Mouse (Mus musculus) MEL (cell line): Measurements from ENCODE around the gene Kif1bp. TPM values are rescaled to one million over a fixed set of nuclear protein-coding genes. Genes with fewer than 3 reads are reported as not detected.

ENCODE experiments used
- DNase-seq: peaks from one replicate; pipeline ENCODE4 v3.0.0; 2011; ENCODE audit warnings: low read depth, low spot score
- H3K27ac ChIP-seq: 2 replicates; pipeline ENCODE4 v1.5.1; 2012; ENCODE audit warnings: low read depth, mild to moderate bottlenecking, control low read depth, low read length, moderate library complexity; ENCODE audit not compliant: control insufficient read depth
- H3K27me3 ChIP-seq, 2 experiments: fragments of 150-350 bp in 1 of 2; sonication (generic) in 1 of 2; 2 replicates each; pipeline ENCODE4 v1.6.1; 2012; ENCODE audit warnings: low read length in 2 of 2, mild to moderate bottlenecking in 2 of 2, improper control_type of control experiment in 1 of 2, moderate library complexity in 1 of 2; ENCODE audit not compliant: insufficient read depth in 2 of 2, control insufficient read depth in 1 of 2
- H3K36me3 ChIP-seq, 2 experiments: 2 replicates each; pipeline ENCODE4 v1.6.1; 2012 to 2014; ENCODE audit warnings: low read length in 2 of 2, improper control_type of control experiment in 1 of 2, inconsistent platforms in 1 of 2, mild to moderate bottlenecking in 1 of 2; ENCODE audit not compliant: insufficient read depth in 2 of 2, control insufficient read depth in 1 of 2
- H3K4me1 ChIP-seq, 2 experiments: fragments of 150-350 bp in 1 of 2; sonication (generic) in 1 of 2; 2 replicates each; pipeline ENCODE4 v1.6.1; 2012; ENCODE audit warnings: low read length in 2 of 2, improper control_type of control experiment in 1 of 2, mild to moderate bottlenecking in 1 of 2; ENCODE audit not compliant: insufficient read depth in 2 of 2, control insufficient read depth in 1 of 2
- H3K4me3 ChIP-seq, 2 experiments: fragments of 150-350 bp in 1 of 2; sonication (generic) in 1 of 2; 2 replicates each; pipeline ENCODE4 v1.5.1; 2012; ENCODE audit warnings: low read depth in 2 of 2, low read length in 2 of 2, mild to moderate bottlenecking in 2 of 2, moderate library complexity in 2 of 2, control low read depth in 1 of 2, improper control_type of control experiment in 1 of 2; ENCODE audit not compliant: control insufficient read depth in 1 of 2, insufficient read depth in 1 of 2
- H3K79me2 ChIP-seq: 2 replicates; pipeline ENCODE4 v1.6.1; 2012; ENCODE audit warnings: mild to moderate bottlenecking, low read length, moderate library complexity; ENCODE audit not compliant: control insufficient read depth, poor library complexity, insufficient read depth
- H3K9ac ChIP-seq: 2 replicates; pipeline ENCODE4 v1.6.1; 2012; ENCODE audit warnings: low read depth, mild to moderate bottlenecking, control low read depth, low read length, moderate library complexity; ENCODE audit not compliant: control insufficient read depth, poor library complexity, severe bottlenecking
- H3K9me3 ChIP-seq: fragments of 150-350 bp; sonication (generic); replicated peaks from 2 replicates; pipeline ENCODE4 v1.6.1; 2012; ENCODE audit warnings: mild to moderate bottlenecking, low read length, improper control_type of control experiment, moderate library complexity; ENCODE audit not compliant: insufficient read depth
- CHD1 ChIP-seq: IDR thresholded peaks from 2 replicates; pipeline ENCODE4 v1.6.1; 2012; ENCODE audit warnings: low read depth, mild to moderate bottlenecking, inconsistent platforms, low read length, improper control_type of control experiment
- CHD2 ChIP-seq: IDR thresholded peaks from 2 replicates; pipeline ENCODE4 v1.6.1; 2011; ENCODE audit warnings: low read length, improper control_type of control experiment
- E2F4 ChIP-seq: IDR thresholded peaks from 2 replicates; pipeline ENCODE4 v1.6.1; 2011; ENCODE audit warnings: low read depth, low read length, improper control_type of control experiment, borderline replicate concordance
- EP300 ChIP-seq, 2 experiments: IDR thresholded peaks; 2 replicates each; pipeline ENCODE4 v1.6.1; 2011; ENCODE audit warnings: improper control_type of control experiment in 2 of 2, low read length in 2 of 2, low read depth in 1 of 2, mild to moderate bottlenecking in 1 of 2
- GABPA ChIP-seq: IDR thresholded peaks from 2 replicates; pipeline ENCODE4 v1.6.1; 2012; ENCODE audit warnings: low read depth, mild to moderate bottlenecking, inconsistent platforms, low read length, improper control_type of control experiment, moderate library complexity
- GATA1 ChIP-seq: IDR thresholded peaks from 2 replicates; pipeline ENCODE4 v1.6.1; 2011; ENCODE audit warnings: low read depth, low read length, improper control_type of control experiment
- JUND ChIP-seq: IDR thresholded peaks from 2 replicates; pipeline ENCODE4 v1.6.1; 2011; ENCODE audit warnings: low read depth, mild to moderate bottlenecking, improper control_type of control experiment, low read length
- MAZ ChIP-seq: IDR thresholded peaks from 2 replicates; pipeline ENCODE4 v1.6.1; 2012; ENCODE audit warnings: low read depth, mild to moderate bottlenecking, inconsistent platforms, low read length, improper control_type of control experiment
- MXI1 ChIP-seq: IDR thresholded peaks from 2 replicates; pipeline ENCODE4 v1.6.1; 2011; ENCODE audit warnings: mild to moderate bottlenecking, low read depth, low read length, improper control_type of control experiment
- MYB ChIP-seq: IDR thresholded peaks from 2 replicates; pipeline ENCODE4 v1.6.1; 2011; ENCODE audit warnings: mild to moderate bottlenecking, low read depth, low read length, improper control_type of control experiment
- MYC ChIP-seq: IDR thresholded peaks from 2 replicates; pipeline ENCODE4 v1.6.1; 2011; ENCODE audit warnings: low read depth, mild to moderate bottlenecking, low read length, improper control_type of control experiment, moderate library complexity
- NELFE ChIP-seq: IDR thresholded peaks from 2 replicates; pipeline ENCODE4 v1.6.1; 2011; ENCODE audit warnings: low read depth, low read length, improper control_type of control experiment
- NRF1 ChIP-seq: IDR thresholded peaks from 2 replicates; pipeline ENCODE4 v1.6.1; 2014; ENCODE audit warnings: low read depth, mild to moderate bottlenecking, inconsistent platforms, low read length, improper control_type of control experiment, moderate library complexity; ENCODE audit not compliant: poor library complexity, insufficient read depth, severe bottlenecking
- POLR2A ChIP-seq, 2 experiments: IDR thresholded peaks; 2 replicates each; pipeline ENCODE4 v1.6.1; 2011 to 2012; ENCODE audit warnings: low read length in 2 of 2, mild to moderate bottlenecking in 2 of 2, control low read depth in 1 of 2, improper control_type of control experiment in 1 of 2, low read depth in 1 of 2, moderate library complexity in 1 of 2; ENCODE audit not compliant: control insufficient read depth in 1 of 2, insufficient read depth in 1 of 2, poor library complexity in 1 of 2
- POLR2AphosphoS2 ChIP-seq: IDR thresholded peaks from 2 replicates; pipeline ENCODE4 v1.6.1; 2011; ENCODE audit warnings: low read length, improper control_type of control experiment
- POLR2AphosphoS5 ChIP-seq: IDR thresholded peaks from 2 replicates; pipeline ENCODE4 v1.6.1; 2012; ENCODE audit warnings: low read depth, borderline replicate concordance, mild to moderate bottlenecking, inconsistent platforms, low read length, moderate library complexity, mixed read lengths
- RCOR1 ChIP-seq: IDR thresholded peaks from 2 replicates; pipeline ENCODE4 v1.6.1; 2012; ENCODE audit warnings: low read depth, mild to moderate bottlenecking, inconsistent platforms, low read length, improper control_type of control experiment
- SIN3A ChIP-seq: IDR thresholded peaks from 2 replicates; pipeline ENCODE4 v1.6.1; 2012; ENCODE audit warnings: low read length, improper control_type of control experiment, inconsistent platforms
- USF1 ChIP-seq: IDR thresholded peaks from 2 replicates; pipeline ENCODE4 v1.6.1; 2014; ENCODE audit warnings: low read depth, mild to moderate bottlenecking, inconsistent platforms, low read length, improper control_type of control experiment, moderate library complexity
- ZC3H11A ChIP-seq: IDR thresholded peaks from 2 replicates; pipeline ENCODE4 v1.6.1; 2012; ENCODE audit warnings: low read depth, mild to moderate bottlenecking, inconsistent platforms, low read length, improper control_type of control experiment
- ZKSCAN1 ChIP-seq: IDR thresholded peaks from 2 replicates; pipeline ENCODE4 v1.6.1; 2012; ENCODE audit warnings: low read depth, mild to moderate bottlenecking, inconsistent platforms, low read length, improper control_type of control experiment, moderate library complexity
- ZMIZ1 ChIP-seq: IDR thresholded peaks from 2 replicates; pipeline ENCODE4 v1.6.1; 2012; ENCODE audit warnings: low read depth, mild to moderate bottlenecking, inconsistent platforms, low read length, improper control_type of control experiment, moderate library complexity
- ZNF384 ChIP-seq: IDR thresholded peaks from 2 replicates; pipeline ENCODE4 v1.6.1; 2012; ENCODE audit warnings: low read depth, mild to moderate bottlenecking, inconsistent platforms, low read length, improper control_type of control experiment
- polyA plus RNA-seq, 2 experiments: library from polyadenylated mRNA; stranded (reverse) in 1 of 2; unstranded in 1 of 2; fragments of >175 nt in 1 of 2; fragments of >200 nt in 1 of 2; gene quantifications; 2 replicates each; pipeline versions ENCODE4 v1.2.1 to v1.2.4; 2012; ENCODE audit warnings: low replicate concordance in 2 of 2, low read depth in 1 of 2; ENCODE audit not compliant: insufficient read length in 2 of 2, insufficient read depth in 1 of 2, missing spikeins in 1 of 2
- total RNA-seq: library from RNA; depleted of rRNA; stranded (reverse); fragments of 300-350 nt; gene quantifications from 2 replicates; pipeline ENCODE4 v1.2.3, GENCODE M21; 2012

Gene Kif1bp
- total and polyA plus RNA-seq, 3 experiments = 17.3 to 177 (median 24.7) TPM

GRCm38 (mm10) chr10:62522346-62522950, 55.8 kb downstream of the Kif1bp start:
- peaks cover 13 to 31% of the 10 kb centered on the region in 2 experiments for H3K4me1 ChIP-seq

GRCm38 (mm10) chr10:62521763-62522162, 56.5 kb downstream of the Kif1bp start:
- Histone ChIP-seq H3K36me3 (peaks cover 0 to 28% of the 10 kb centered on the region in 2 experiments; a peak in 2 of 4 replicates), H3K4me1 (peaks cover 13 to 37% of the 10 kb centered on the region in 2 experiments), H3K4me3 (no peak overlapping the region), H3K9me3 (no peaks in the 10 kb centered on the region), H3K79me2 (no peaks in the 10 kb centered on the region), H3K27ac (peak overlapping the region; percentile 25), H3K27me3 (no peaks in the 10 kb centered on the region), H3K9ac (no peak overlapping the region)
- peak; percentile 46 for DNase-seq
- TF ChIP-seq ZC3H11A = no peak
- peak; percentile 41; the same call in 1 of the 2 replicates for TF ChIP-seq GATA1
- TF ChIP-seq NRF1 = no peak
- TF ChIP-seq ZNF384 = no peak
- TF ChIP-seq EP300 (IDR thresholded peaks at IDR 0.05; ENCODE audit: low read depth in 1 of 2, low read length in 2 of 2) = peak in 1 of 2 experiments; percentile 27; a peak in 3 of 4 replicates
- no peak for TF ChIP-seq SIN3A
- no peak for TF ChIP-seq MYB
- peak; percentile 85; the same call in 1 of the 2 replicates for TF ChIP-seq JUND
- TF ChIP-seq POLR2AphosphoS5 = no peak
- no peak for TF ChIP-seq POLR2A (IDR thresholded peaks at IDR 0.05; ENCODE audit: control insufficient read depth in 1 of 2, insufficient read depth in 1 of 2, low read depth in 1 of 2, low read length in 2 of 2, poor library complexity in 1 of 2)

More at GRCm38 (mm10) chr10:62522346-62522950, 55.8 kb downstream of the Kif1bp start:
- Histone ChIP-seq H3K9ac (no peak overlapping the region), H3K27ac (no peak overlapping the region), H3K9me3 (no peaks in the 10 kb centered on the region), H3K4me3 (no peak overlapping the region), H3K79me2 (no peaks in the 10 kb centered on the region), H3K27me3 (no peaks in the 10 kb centered on the region), H3K36me3 (peaks cover 0 to 24% of the 10 kb centered on the region in 2 experiments; a peak in 2 of 4 replicates)
- DNase-seq = no peak
- no peak for TF ChIP-seq MYC

GRCm38 (mm10) chr10:62520911-62521310, 57.3 kb downstream of the Kif1bp start:
- H3K36me3 ChIP-seq = peaks cover 0 to 28% of the 10 kb centered on the region in 2 experiments; a peak in 2 of 4 replicates
- H3K27me3 ChIP-seq = no peaks in the 10 kb centered on the region
- no peak overlapping the region for H3K9ac ChIP-seq
- peak; percentile 62 for DNase-seq
- H3K27ac ChIP-seq = peak overlapping the region; percentile 25
- H3K4me1 ChIP-seq = peaks cover 13 to 39% of the 10 kb centered on the region in 2 experiments
- H3K79me2 ChIP-seq = no peaks in the 10 kb centered on the region
- no peaks in the 10 kb centered on the region for H3K9me3 ChIP-seq
- peak overlapping the region in 1 of 2 experiments; percentile 16; a peak in 1 of 4 replicates for H3K4me3 ChIP-seq
- TF ChIP-seq ZNF384 = no peak
- TF ChIP-seq JUND = no peak
- no peak for TF ChIP-seq MAZ
- no peak for TF ChIP-seq ZKSCAN1
- peak; percentile 87 for TF ChIP-seq GATA1
- no peak for TF ChIP-seq GABPA
- TF ChIP-seq CHD1 = no peak
- no peak for TF ChIP-seq ZMIZ1
- no peak for TF ChIP-seq USF1
- TF ChIP-seq EP300 (IDR thresholded peaks at IDR 0.05; ENCODE audit: low read depth in 1 of 2, low read length in 2 of 2) = peak; percentile 57 to 76; a peak in 3 of 4 replicates
- no peak for TF ChIP-seq SIN3A
- TF ChIP-seq MXI1 = 0 out of 2 replicates have a peak, but pooled peaks have one; percentile 10
- no peak for TF ChIP-seq CHD2
- TF ChIP-seq MYB = no peak
- TF ChIP-seq ZC3H11A = 0 out of 2 replicates have a peak, but pooled peaks have one; percentile 3
- TF ChIP-seq NELFE = no peak
- TF ChIP-seq POLR2AphosphoS2 = no peak
- TF ChIP-seq E2F4 = no peak
- no peak for TF ChIP-seq POLR2AphosphoS5
- TF ChIP-seq RCOR1 = 0 out of 2 replicates have a peak, but pooled peaks have one; percentile 40
- no peak for TF ChIP-seq NRF1
